ENCODE assay signal across 36 mouse cellular contexts in the genomic region with DNA sequence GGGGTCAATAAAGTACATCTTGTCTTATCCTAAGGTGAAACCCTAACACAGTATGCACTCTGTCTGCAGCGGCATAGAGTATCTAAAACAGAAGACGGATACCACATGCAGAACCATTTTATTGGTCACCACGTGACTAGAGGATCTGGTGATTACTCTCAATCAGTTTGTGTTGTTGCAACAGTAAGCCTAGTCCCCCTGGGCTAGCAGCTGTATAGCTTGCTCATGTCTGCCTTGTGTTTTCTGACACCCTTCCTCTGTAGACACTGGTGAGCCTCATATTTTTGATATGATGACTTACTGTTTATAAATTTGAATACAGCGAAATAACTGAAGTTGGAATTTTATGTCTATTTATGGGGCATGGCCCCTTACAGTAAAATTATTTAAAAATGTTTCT.
"Had no signal": no experiment of that assay in that cellular context is flagged by ENCODE, and none has a peak within 500 bp of the region (broad histone marks: within the 10 kb centered on the region; RNA-seq: fewer than 3 reads in every experiment).

No protein-coding gene starts in this region.

- H3K9ac ChIP-seq: heart, embryonic 12.5 days; heart, embryonic 13.5 days; heart, embryonic 15.5 days; hindbrain, embryonic 12.5 days; hindbrain, embryonic 13.5 days; hindbrain, embryonic 14.5 days; hindbrain, embryonic 15.5 days; intestine, embryonic 15.5 days; kidney, embryonic 15.5 days had no signal

- H3K36me3 ChIP-seq: heart, embryonic 10.5 days; heart, embryonic 12.5 days; heart, embryonic 13.5 days; heart, embryonic 15.5 days; hindbrain, embryonic 10.5 days; hindbrain, embryonic 12.5 days; hindbrain, embryonic 13.5 days; hindbrain, embryonic 15.5 days; intestine, embryonic 15.5 days; kidney, embryonic 15.5 days had no signal

- H3K27me3 ChIP-seq: heart, embryonic 12.5 days; heart, embryonic 13.5 days; heart, embryonic 15.5 days; hindbrain, embryonic 12.5 days; hindbrain, embryonic 13.5 days; hindbrain, embryonic 15.5 days; intestine, embryonic 15.5 days; kidney, embryonic 15.5 days had no signal

- ATAC-seq: hindbrain, embryonic 16.5 days; hindbrain, postnatal 0 days; inflammation-experienced regulatory T-cells, adult 6 months; intestine, embryonic 15.5 days; intestine, embryonic 16.5 days; intestine, postnatal 0 days had no signal

- H3K27ac ChIP-seq: heart, adult 2 months; heart, embryonic 10.5 days; heart, embryonic 13.5 days; heart, embryonic 15.5 days; hindbrain, embryonic 10.5 days; hindbrain, embryonic 12.5 days; hindbrain, embryonic 13.5 days; hindbrain, embryonic 14.5 days; hindbrain, embryonic 15.5 days; hindbrain, postnatal 0 days; intestine, embryonic 15.5 days; kidney, embryonic 15.5 days; kidney, postnatal 0 days; layer of hippocampus, adult 2 months had no signal

- H3K4me3 ChIP-seq: heart, adult 2 months; heart, embryonic 10.5 days; heart, embryonic 12.5 days; heart, embryonic 13.5 days; heart, embryonic 15.5 days; hindbrain, embryonic 10.5 days; hindbrain, embryonic 12.5 days; hindbrain, embryonic 13.5 days; hindbrain, embryonic 15.5 days; intestine, embryonic 15.5 days; kidney, embryonic 15.5 days; layer of hippocampus, adult 2 months had no signal

- H3K4me2 ChIP-seq: heart, embryonic 11.5 days; heart, embryonic 12.5 days; heart, embryonic 13.5 days; heart, embryonic 15.5 days; hindbrain, embryonic 12.5 days; hindbrain, embryonic 13.5 days; hindbrain, embryonic 14.5 days; hindbrain, embryonic 15.5 days; intestine, embryonic 15.5 days; kidney, embryonic 15.5 days had no signal

- H3K4me1 ChIP-seq: heart, embryonic 10.5 days; heart, embryonic 12.5 days; heart, embryonic 13.5 days; heart, embryonic 15.5 days; hindbrain, embryonic 10.5 days; hindbrain, embryonic 12.5 days; hindbrain, embryonic 13.5 days; hindbrain, embryonic 15.5 days; intestine, embryonic 15.5 days; kidney, embryonic 15.5 days had no signal

- H3K9me3 ChIP-seq: heart, embryonic 10.5 days; heart, embryonic 12.5 days; heart, embryonic 13.5 days; heart, embryonic 15.5 days; hindbrain, embryonic 10.5 days; hindbrain, embryonic 12.5 days; hindbrain, embryonic 13.5 days; hindbrain, embryonic 15.5 days; intestine, embryonic 15.5 days; kidney, embryonic 15.5 days had no signal

- DNase-seq: heart, adult 18-20 months; heart, adult 2 months; heart, postnatal 10 days; heart, postnatal 14 days; heart, postnatal 36 days; heart, postnatal 4 days; kidney, adult 11 months; kidney, adult 18-20 months; kidney, adult 2 months; kidney, adult 8-10 months; kidney, adult 9 months; kidney, postnatal 10 days; kidney, postnatal 14 days; kidney, postnatal 25 days; kidney, postnatal 36 days; kidney, postnatal 4 days; layer of hippocampus, adult 9-11 months had no signal
